Mouse (Mus musculus): Measurements from ENCODE around the gene Rapgef3.

Rapgef3 gene

DNA sequence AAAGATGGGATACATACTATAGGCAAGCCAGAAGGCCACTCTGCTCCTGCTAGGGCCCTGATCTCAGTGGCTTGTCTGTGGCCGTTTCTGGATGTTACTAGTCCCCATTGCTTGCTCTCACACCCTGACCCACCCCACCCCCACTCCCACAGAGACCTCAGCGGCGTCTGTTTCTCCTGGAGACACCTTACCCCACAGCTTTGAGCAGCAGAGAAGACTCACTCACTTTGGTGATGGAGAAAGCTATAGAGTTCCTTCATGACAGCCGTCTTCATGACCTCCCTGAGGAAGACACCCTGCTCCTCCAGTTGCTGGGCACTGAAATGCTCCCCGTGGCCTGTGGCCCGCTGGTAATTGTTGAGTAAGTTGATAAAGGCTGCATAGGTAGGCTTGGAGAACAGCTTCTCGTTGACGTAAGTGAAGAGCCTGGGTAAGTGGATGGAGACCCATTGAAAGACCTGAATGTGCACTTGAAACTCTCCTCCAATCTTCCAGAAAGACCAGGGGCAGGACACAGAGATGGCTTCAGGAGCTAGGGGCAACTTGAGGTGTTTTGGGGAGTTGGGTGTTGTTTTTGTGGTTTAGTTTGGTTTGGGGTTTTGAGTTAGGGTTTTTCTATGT lies 49.1 kb downstream of the Rapgef3 start:
- DNase-seq = no peak

GRCm38 (mm10) chr15:97717861-97718534 lies 49.8 kb downstream of the Rapgef3 start:
- peak; percentile 75 for DNase-seq

DNA sequence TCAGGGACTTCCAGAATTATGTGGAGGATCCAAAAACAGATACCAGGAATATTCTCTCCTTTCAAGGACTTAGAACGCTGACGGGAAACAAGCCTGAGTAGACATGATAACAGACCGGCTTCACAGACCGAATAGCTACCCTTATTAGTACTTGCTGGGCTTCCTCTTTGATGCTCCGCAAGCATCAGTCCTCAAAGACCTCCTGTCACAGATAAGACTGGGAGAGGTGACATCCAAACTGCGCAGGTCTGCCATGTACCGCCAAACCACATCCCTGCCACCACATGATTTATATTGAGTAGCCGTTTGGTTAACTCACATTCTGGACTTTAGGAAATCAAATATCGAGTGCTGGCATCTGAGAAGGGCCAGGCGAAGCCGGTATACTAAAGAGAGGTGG lies 51.0 kb downstream of the Rapgef3 start:
- DNase-seq = no peak

GRCm38 (mm10) chr15:97715734-97716133 lies 52.0 kb downstream of the Rapgef3 start:
- no peak for DNase-seq

GRCm38 (mm10) chr15:97715083-97715482 lies 52.7 kb downstream of the Rapgef3 start:
- no peak for DNase-seq

DNA sequence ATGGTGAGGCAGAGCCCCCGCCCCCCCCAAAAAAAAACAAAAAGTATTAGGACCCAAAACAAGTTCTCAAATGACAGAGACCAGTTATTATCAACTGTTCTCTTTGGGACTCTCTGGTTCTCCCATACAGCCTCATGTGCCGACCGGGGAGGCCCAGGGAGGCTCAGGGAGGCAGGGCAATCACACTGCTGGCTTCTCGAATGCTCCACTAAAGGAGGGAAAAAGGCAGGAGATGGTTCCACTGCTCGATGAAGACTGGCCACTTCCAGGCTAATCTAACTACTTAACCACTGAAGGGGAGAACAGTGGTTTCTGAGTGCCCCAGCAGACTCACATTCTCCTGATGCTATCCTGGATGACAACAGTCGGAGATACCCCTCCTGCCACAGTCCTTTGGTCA lies 55.2 kb downstream of the Rapgef3 start:
- no peak for DNase-seq

DNA sequence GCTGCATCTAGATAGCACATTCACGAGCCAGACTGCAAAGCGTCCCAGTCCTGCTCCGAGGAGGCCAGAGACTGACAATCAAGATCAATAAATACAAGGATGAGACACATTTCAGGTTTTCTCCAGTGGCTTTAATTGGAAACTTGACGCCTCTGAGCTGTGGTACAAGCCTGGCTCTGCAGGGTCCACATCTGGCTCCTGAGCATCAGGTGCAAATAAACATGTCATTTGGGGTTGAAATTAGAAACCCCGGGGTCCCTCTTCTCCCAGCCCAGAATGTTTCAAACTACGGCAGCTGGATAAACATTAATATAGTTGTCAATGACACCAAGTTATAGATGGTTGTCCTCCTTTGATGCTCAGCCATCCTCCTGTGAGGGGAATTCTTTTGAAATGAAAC lies 56.9 kb downstream of the Rapgef3 start:
- DNase-seq = no peak

DNA sequence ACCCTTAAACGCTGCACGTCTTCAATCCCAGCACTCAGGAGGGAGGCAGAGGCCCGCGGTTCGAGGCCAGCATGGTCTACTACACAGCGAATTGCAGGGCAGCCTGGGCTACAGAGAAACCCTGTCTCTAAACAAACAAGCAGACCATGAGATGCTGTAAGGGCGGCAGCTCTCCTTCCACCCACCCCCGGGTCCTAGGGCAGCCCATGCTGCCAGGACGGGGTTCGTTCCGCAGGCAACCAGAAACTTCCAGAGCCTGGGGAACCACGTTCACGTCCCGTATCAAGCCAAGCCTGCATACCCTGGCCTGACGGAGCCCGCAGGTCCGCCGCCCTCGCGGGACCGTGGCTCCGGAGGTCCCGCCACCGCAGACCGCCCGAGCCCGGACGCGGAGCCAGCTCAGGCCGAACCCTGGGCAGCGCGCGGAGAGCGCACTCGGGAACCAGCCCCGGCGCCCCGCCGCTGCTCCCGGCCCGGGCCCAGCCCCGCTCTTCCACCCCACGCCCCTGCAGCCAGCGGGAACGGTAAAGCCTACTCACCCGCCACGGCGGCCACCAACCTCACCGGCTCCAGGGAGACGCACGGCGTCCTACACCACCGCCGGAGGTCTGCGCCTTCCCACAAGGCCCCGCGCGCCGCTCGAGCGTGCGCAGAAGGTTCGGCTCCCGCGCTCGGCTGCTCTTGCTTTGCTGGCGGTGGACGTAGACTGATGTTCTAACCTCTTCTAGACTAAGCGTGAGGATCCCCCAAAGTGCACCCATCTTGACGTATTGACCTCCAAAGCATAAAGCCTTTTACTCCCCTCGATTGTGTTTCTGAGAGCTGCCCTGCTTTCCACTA lies 62.3 kb downstream of the Rapgef3 start, which contains the start of gene Rpap3:
Gene Rpap3 (minus strand): TSS at position 615 of the 840 bp plus-strand sequence.
- peak; percentile 86 for DNase-seq

- no peak for DNase-seq
Measured at GRCm38 (mm10) chr15:97696616-97697015, 71.2 kb downstream of the Rapgef3 start.
